Mouse (Mus musculus): ENCODE results near the gene Cntnap2. TPM values are rescaled to one million over a fixed set of nuclear protein-coding genes. Genes with fewer than 3 reads are reported as not detected.

Cntnap2 gene
- total and polyA plus RNA-seq, 3 experiments: 0.02 TPM; not detected in 2

GRCm38 (mm10) chr6:46861076-46861475 lies 1801.9 kb downstream of the Cntnap2 start:
- no peaks in the 10 kb centered on the region for H3K36me3 ChIP-seq (ENCODE audit: control insufficient read depth, insufficient read depth, low read length)
- TF ChIP-seq EP300 (IDR thresholded peaks at IDR 0.05; ENCODE audit: insufficient read depth, low read depth, low read length) (no peak), CTCF (IDR thresholded peaks at IDR 0.05) (no peak), POLR2A (IDR thresholded peaks at IDR 0.05; ENCODE audit: insufficient read depth, low read depth, low read length) (no peak)
- no peaks in the 10 kb centered on the region for H3K4me1 ChIP-seq (ENCODE audit: control insufficient read depth, insufficient read depth, low read length)
- no peaks in the 10 kb centered on the region for H3K79me2 ChIP-seq (replicated peaks; ENCODE audit: control insufficient read depth, insufficient read depth, low read length)
- DNase-seq: no peak
- no peaks in the 10 kb centered on the region for H3K27me3 ChIP-seq (ENCODE audit: control insufficient read depth, insufficient read depth, low read length)
- no peak overlapping the region for H3K9ac ChIP-seq (ENCODE audit: low read depth, low read length)
- WGBS: 13% methylated on average over 5 of the region's 5 CpGs
- intact Hi-C loops (cut with DNase I): no loop called here
- no peak overlapping the region for H3K4me3 ChIP-seq
- H3K27ac ChIP-seq: no peak overlapping the region

GRCm38 (mm10) chr6:46866317-46866716 lies 1807.2 kb downstream of the Cntnap2 start:
- no peaks in the 10 kb centered on the region for H3K27me3 ChIP-seq (ENCODE audit: control insufficient read depth, insufficient read depth, low read length)
- intact Hi-C loops (cut with DNase I): no loop called here
- H3K27ac ChIP-seq: no peak overlapping the region
- no peak for DNase-seq
- no peak overlapping the region for H3K4me3 ChIP-seq
- H3K9ac ChIP-seq (ENCODE audit: low read depth, low read length): no peak overlapping the region
- H3K36me3 ChIP-seq (ENCODE audit: control insufficient read depth, insufficient read depth, low read length): no peaks in the 10 kb centered on the region
- no peaks in the 10 kb centered on the region for H3K79me2 ChIP-seq (replicated peaks; ENCODE audit: control insufficient read depth, insufficient read depth, low read length)
- no peaks in the 10 kb centered on the region for H3K4me1 ChIP-seq (ENCODE audit: control insufficient read depth, insufficient read depth, low read length)
- no peak for TF ChIP-seq POLR2A (IDR thresholded peaks at IDR 0.05; ENCODE audit: insufficient read depth, low read depth, low read length)
- peak; percentile 44 for TF ChIP-seq CTCF (IDR thresholded peaks at IDR 0.05)
- TF ChIP-seq EP300 (IDR thresholded peaks at IDR 0.05; ENCODE audit: insufficient read depth, low read depth, low read length): no peak

- Histone ChIP-seq H3K4me1 (ENCODE audit: control insufficient read depth, insufficient read depth, low read length) (no peaks in the 10 kb centered on the region), H3K27ac (no peak overlapping the region), H3K36me3 (ENCODE audit: control insufficient read depth, insufficient read depth, low read length) (no peaks in the 10 kb centered on the region), H3K4me3 (no peak overlapping the region), H3K79me2 (replicated peaks; ENCODE audit: control insufficient read depth, insufficient read depth, low read length) (no peaks in the 10 kb centered on the region), H3K27me3 (ENCODE audit: control insufficient read depth, insufficient read depth, low read length) (no peaks in the 10 kb centered on the region), H3K9ac (ENCODE audit: low read depth, low read length) (no peak overlapping the region)
- DNase-seq: no peak
- no peak for TF ChIP-seq POLR2A (IDR thresholded peaks at IDR 0.05; ENCODE audit: insufficient read depth, low read depth, low read length)
- no peak for TF ChIP-seq EP300 (IDR thresholded peaks at IDR 0.05; ENCODE audit: insufficient read depth, low read depth, low read length)
- no peak for TF ChIP-seq CTCF (IDR thresholded peaks at IDR 0.05)
- intact Hi-C loops (cut with DNase I): no loop called here
- 50% methylated on average over 2 of the region's 2 CpGs for WGBS
Measured at GRCm38 (mm10) chr6:46886230-46886629, 1827.1 kb downstream of the Cntnap2 start.

- no peak for DNase-seq
- 67% methylated on average over 2 of the region's 2 CpGs for WGBS
- Histone ChIP-seq H3K36me3 (ENCODE audit: control insufficient read depth, insufficient read depth, low read length) (no peaks in the 10 kb centered on the region), H3K79me2 (replicated peaks; ENCODE audit: control insufficient read depth, insufficient read depth, low read length) (no peaks in the 10 kb centered on the region), H3K27ac (no peak overlapping the region), H3K9ac (ENCODE audit: low read depth, low read length) (no peak overlapping the region), H3K4me1 (ENCODE audit: control insufficient read depth, insufficient read depth, low read length) (no peaks in the 10 kb centered on the region), H3K4me3 (no peak overlapping the region), H3K27me3 (ENCODE audit: control insufficient read depth, insufficient read depth, low read length) (no peaks in the 10 kb centered on the region)
- TF ChIP-seq EP300 (IDR thresholded peaks at IDR 0.05; ENCODE audit: insufficient read depth, low read depth, low read length) (no peak), CTCF (IDR thresholded peaks at IDR 0.05) (no peak), POLR2A (IDR thresholded peaks at IDR 0.05; ENCODE audit: insufficient read depth, low read depth, low read length) (no peak)
- intact Hi-C loops (cut with DNase I): no loop called here
Measured at GRCm38 (mm10) chr6:46909167-46909566, 1850.0 kb downstream of the Cntnap2 start.

- Histone ChIP-seq H3K27ac (no peak overlapping the region), H3K27me3 (ENCODE audit: control insufficient read depth, insufficient read depth, low read length) (no peaks in the 10 kb centered on the region), H3K9ac (ENCODE audit: low read depth, low read length) (no peak overlapping the region), H3K4me1 (ENCODE audit: control insufficient read depth, insufficient read depth, low read length) (no peaks in the 10 kb centered on the region), H3K4me3 (no peak overlapping the region), H3K79me2 (replicated peaks; ENCODE audit: control insufficient read depth, insufficient read depth, low read length) (no peaks in the 10 kb centered on the region), H3K36me3 (ENCODE audit: control insufficient read depth, insufficient read depth, low read length) (no peaks in the 10 kb centered on the region)
- DNase-seq: no peak
- TF ChIP-seq POLR2A (IDR thresholded peaks at IDR 0.05; ENCODE audit: insufficient read depth, low read depth, low read length) (no peak), EP300 (IDR thresholded peaks at IDR 0.05; ENCODE audit: insufficient read depth, low read depth, low read length) (no peak), CTCF (IDR thresholded peaks at IDR 0.05) (no peak)
- intact Hi-C loops (cut with DNase I): no loop called here
- WGBS: 62% methylated on average over 8 of the region's 8 CpGs
Measured at GRCm38 (mm10) chr6:46918701-46919274, 1859.6 kb downstream of the Cntnap2 start.

- Histone ChIP-seq H3K9ac (ENCODE audit: low read depth, low read length) (no peak overlapping the region), H3K4me3 (no peak overlapping the region), H3K4me1 (ENCODE audit: control insufficient read depth, insufficient read depth, low read length) (no peaks in the 10 kb centered on the region), H3K27ac (no peak overlapping the region), H3K79me2 (replicated peaks; ENCODE audit: control insufficient read depth, insufficient read depth, low read length) (no peaks in the 10 kb centered on the region), H3K36me3 (ENCODE audit: control insufficient read depth, insufficient read depth, low read length) (no peaks in the 10 kb centered on the region), H3K27me3 (ENCODE audit: control insufficient read depth, insufficient read depth, low read length) (no peaks in the 10 kb centered on the region)
- no peak for DNase-seq
- no peak for TF ChIP-seq CTCF (IDR thresholded peaks at IDR 0.05)
- TF ChIP-seq POLR2A (IDR thresholded peaks at IDR 0.05; ENCODE audit: insufficient read depth, low read depth, low read length): no peak
- TF ChIP-seq EP300 (IDR thresholded peaks at IDR 0.05; ENCODE audit: insufficient read depth, low read depth, low read length): no peak
- intact Hi-C loops (cut with DNase I): no loop called here
- 43% methylated on average over 3 of the region's 3 CpGs for WGBS
Measured at GRCm38 (mm10) chr6:46919973-46920372, 1860.8 kb downstream of the Cntnap2 start.

Measured in heart, adult 2 months (tissue).